In genomic region chr13:59010893-59011529, GRCm38 (mm10) we compare ENCODE assay signal across 8 mouse cellular contexts.
DNase-seq lines count a peak whose midpoint lies in the region; ATAC-seq and TF ChIP-seq lines count a peak whose summit lies in the region.

No protein-coding gene starts in this region.

- H3K9me3 ChIP-seq in embryonic facial prominence, embryonic 15.5 days (replicated peaks), result no peaks in the 10 kb centered on the region
- no peaks in the 10 kb centered on the region for H3K9me3 ChIP-seq in limb, embryonic 14.5 days (ENCODE audit: control insufficient read depth, low read length)
- no peaks in the 10 kb centered on the region for H3K9me3 ChIP-seq in midbrain, embryonic 16.5 days (replicated peaks; ENCODE audit: control insufficient read depth, low read length, poor library complexity, severe bottlenecking)

- no peak for ATAC-seq in embryonic facial prominence, embryonic 15.5 days (ENCODE audit: insufficient number of reproducible peaks, low FRiP score, low TSS enrichment, low read depth)
- ATAC-seq in limb, embryonic 14.5 days (ENCODE audit: low FRiP score, low read depth), result no peak
- ATAC-seq in midbrain, embryonic 16.5 days, result peak; percentile 79
- ATAC-seq in megakaryocyte, adult 5-6 weeks (ENCODE audit: poor library complexity, severe bottlenecking), result no peak

- no peak overlapping the region for H3K9ac ChIP-seq in embryonic facial prominence, embryonic 15.5 days
- H3K9ac ChIP-seq in limb, embryonic 14.5 days (ENCODE audit: low read depth, low read length, severe bottlenecking), result peak overlapping the region; percentile 21
- peak overlapping the region; percentile 49 for H3K9ac ChIP-seq in midbrain, embryonic 16.5 days (ENCODE audit: low read depth, low read length)

- H3K27me3 ChIP-seq in kidney, adult 2 months (replicated peaks; ENCODE audit: control insufficient read depth, insufficient read depth, low read length), result no peaks in the 10 kb centered on the region
- 0 out of 2 replicates have a peak, but pooled peaks cover 3% of the 10 kb centered on the region for H3K27me3 ChIP-seq in embryonic facial prominence, embryonic 15.5 days
- H3K27me3 ChIP-seq in limb, embryonic 14.5 days (ENCODE audit: control insufficient read depth, insufficient read depth, low read length), result no peaks in the 10 kb centered on the region
- no peaks in the 10 kb centered on the region for H3K27me3 ChIP-seq in midbrain, embryonic 16.5 days (ENCODE audit: control insufficient read depth, insufficient read depth, low read depth, low read length)

- WGBS in kidney, adult 2 months, result 31% methylated on average over 16 of the region's 16 CpGs
- WGBS in embryonic facial prominence, embryonic 15.5 days, result 38% methylated on average over 16 of the region's 16 CpGs
- 35% methylated on average over 16 of the region's 16 CpGs for WGBS in limb, embryonic 14.5 days
- 3% methylated on average over 16 of the region's 16 CpGs for WGBS in midbrain, embryonic 16.5 days

- H3K4me3 ChIP-seq in kidney, adult 2 months (ENCODE audit: insufficient read depth, low read depth, low read length), result no peak overlapping the region
- H3K4me3 ChIP-seq in embryonic facial prominence, embryonic 15.5 days (replicated peaks), result peak overlapping the region; percentile 25
- peak overlapping the region; percentile 24 for H3K4me3 ChIP-seq in limb, embryonic 14.5 days (replicated peaks; ENCODE audit: low read length)
- H3K4me3 ChIP-seq in midbrain, embryonic 16.5 days (ENCODE audit: low read depth, low read length), result peak overlapping the region; percentile 26

- H3K27ac ChIP-seq in kidney, adult 2 months (ENCODE audit: insufficient read depth, low read depth, low read length), result no peak overlapping the region
- no peak overlapping the region for H3K27ac ChIP-seq in embryonic facial prominence, embryonic 15.5 days (replicated peaks)
- no peak overlapping the region for H3K27ac ChIP-seq in limb, embryonic 14.5 days (replicated peaks; ENCODE audit: low read depth, low read length)
- peak overlapping the region; percentile 90 for H3K27ac ChIP-seq in midbrain, embryonic 16.5 days (ENCODE audit: low read length)

- H3K4me2 ChIP-seq in embryonic facial prominence, embryonic 15.5 days (replicated peaks), result peak overlapping the region; percentile 50
- peak overlapping the region; percentile 56 for H3K4me2 ChIP-seq in limb, embryonic 14.5 days (replicated peaks; ENCODE audit: low read depth, low read length, severe bottlenecking)
- peak overlapping the region; percentile 67 for H3K4me2 ChIP-seq in midbrain, embryonic 16.5 days (ENCODE audit: low read length)

- H3K4me1 ChIP-seq in kidney, adult 2 months (ENCODE audit: control insufficient read depth, insufficient read depth, low read length), result peaks cover 8% of the 10 kb centered on the region; the same call in 1 of the 2 replicates
- peaks cover 19% of the 10 kb centered on the region for H3K4me1 ChIP-seq in embryonic facial prominence, embryonic 15.5 days
- peaks cover 11% of the 10 kb centered on the region for H3K4me1 ChIP-seq in limb, embryonic 14.5 days (ENCODE audit: control insufficient read depth, insufficient read depth, low read length)
- peaks cover 23% of the 10 kb centered on the region for H3K4me1 ChIP-seq in midbrain, embryonic 16.5 days (ENCODE audit: control insufficient read depth, insufficient read depth, low read length)

- no peak for TF ChIP-seq POLR2A in kidney, adult 2 months (IDR thresholded peaks at IDR 0.05; ENCODE audit: low read depth, low read length)
- no peak for TF ChIP-seq POLR2A in limb, embryonic 14.5 days (IDR thresholded peaks at IDR 0.05; ENCODE audit: borderline replicate concordance, extremely low read depth, insufficient read depth, insufficient read length)

- TF ChIP-seq CTCF in kidney, adult 2 months (conservative IDR thresholded peaks at IDR 0.05; ENCODE audit: insufficient read depth, insufficient read length, low read depth, low read length), result no peak

- peak; percentile 2 for DNase-seq in kidney, adult 2 months
- no peak for DNase-seq in kidney, adult 18-20 months
- no peak for DNase-seq in limb, embryonic 14.5 days (ENCODE audit: low spot score)
- no peak for DNase-seq in ovary, adult 18-20 months (ENCODE audit: low spot score)
- no peak for DNase-seq in kidney, postnatal 14 days

- no peaks in the 10 kb centered on the region for H3K36me3 ChIP-seq in kidney, adult 2 months (ENCODE audit: control insufficient read depth, insufficient read depth, low read length)
- no peaks in the 10 kb centered on the region for H3K36me3 ChIP-seq in embryonic facial prominence, embryonic 15.5 days
- no peaks in the 10 kb centered on the region for H3K36me3 ChIP-seq in limb, embryonic 14.5 days (ENCODE audit: control insufficient read depth, insufficient read depth, low read length)
- no peaks in the 10 kb centered on the region for H3K36me3 ChIP-seq in midbrain, embryonic 16.5 days (ENCODE audit: control insufficient read depth, insufficient read depth, low read length)
